Mouse (Mus musculus): Measurements from ENCODE around the gene Smc4.

The Smc4 gene

GRCm38 (mm10) chr3:69004437-69005337, at the start of gene Smc4, which contains the start of gene Ift80:
TSS of gene Smc4 (plus strand) at chr3:69004738.
TSS of gene Ift80 (minus strand) at chr3:69004570.
- DNase-seq (ENCODE audit: low read depth, low spot score) = peak; percentile 90

- DNase-seq (ENCODE audit: low read depth, low spot score) = no peak
These were observed 48.1 kb upstream of the Smc4 start for GRCm38 (mm10) chr3:68956454-68956853.

- no peak for DNase-seq (ENCODE audit: low read depth, low spot score)
These were observed 47.1 kb upstream of the Smc4 start for GRCm38 (mm10) chr3:68957413-68957812.

DNA sequence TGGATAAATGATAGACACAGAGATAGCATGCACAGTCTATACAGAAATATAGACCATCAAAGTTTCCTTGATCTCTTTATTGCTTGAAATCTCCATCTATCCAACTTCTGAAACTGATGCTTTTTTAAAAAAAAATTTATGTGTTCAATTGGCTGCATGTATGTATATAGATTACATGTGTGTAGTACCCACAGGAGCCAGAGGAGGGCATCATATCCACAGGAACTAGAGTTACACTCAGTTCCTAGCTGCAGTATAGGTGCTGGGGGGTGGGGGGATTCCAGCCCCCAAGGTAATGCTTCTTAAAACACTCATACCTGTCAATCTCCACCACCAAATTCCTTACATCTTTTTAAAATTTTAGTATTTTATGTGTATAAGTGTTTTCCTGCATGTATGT, 39.9 kb upstream of the Smc4 start:
- DNase-seq (ENCODE audit: low read depth, low spot score) = no peak

- DNase-seq (ENCODE audit: low read depth, low spot score) = no peak
These were observed 37.8 kb upstream of the Smc4 start for GRCm38 (mm10) chr3:68966527-68967285.

GRCm38 (mm10) chr3:68967404-68967803, 37.1 kb upstream of the Smc4 start:
- no peak for DNase-seq (ENCODE audit: low read depth, low spot score)

GRCm38 (mm10) chr3:68969091-68969590, 35.4 kb upstream of the Smc4 start:
- DNase-seq (ENCODE audit: low read depth, low spot score) = no peak

DNA sequence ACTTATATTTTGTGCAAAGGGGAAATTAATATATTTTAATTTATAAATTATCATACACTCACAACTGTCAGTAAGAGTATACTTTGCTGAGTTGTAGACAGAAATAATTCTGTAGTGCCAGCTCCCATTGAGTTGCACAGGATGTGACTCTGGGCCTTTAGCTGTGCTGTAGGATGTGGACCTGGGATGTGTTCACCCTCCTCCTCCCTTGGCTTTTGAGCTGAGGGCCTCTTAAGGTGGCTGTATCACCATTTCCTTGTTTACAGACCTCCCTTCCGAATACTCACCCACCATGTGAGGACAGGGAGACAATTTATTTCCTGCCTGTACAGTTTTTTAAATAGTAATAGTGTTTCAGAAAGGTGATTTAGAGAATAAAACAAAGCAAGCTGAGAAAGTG, 31.0 kb upstream of the Smc4 start:
- no peak for DNase-seq (ENCODE audit: low read depth, low spot score)

DNA sequence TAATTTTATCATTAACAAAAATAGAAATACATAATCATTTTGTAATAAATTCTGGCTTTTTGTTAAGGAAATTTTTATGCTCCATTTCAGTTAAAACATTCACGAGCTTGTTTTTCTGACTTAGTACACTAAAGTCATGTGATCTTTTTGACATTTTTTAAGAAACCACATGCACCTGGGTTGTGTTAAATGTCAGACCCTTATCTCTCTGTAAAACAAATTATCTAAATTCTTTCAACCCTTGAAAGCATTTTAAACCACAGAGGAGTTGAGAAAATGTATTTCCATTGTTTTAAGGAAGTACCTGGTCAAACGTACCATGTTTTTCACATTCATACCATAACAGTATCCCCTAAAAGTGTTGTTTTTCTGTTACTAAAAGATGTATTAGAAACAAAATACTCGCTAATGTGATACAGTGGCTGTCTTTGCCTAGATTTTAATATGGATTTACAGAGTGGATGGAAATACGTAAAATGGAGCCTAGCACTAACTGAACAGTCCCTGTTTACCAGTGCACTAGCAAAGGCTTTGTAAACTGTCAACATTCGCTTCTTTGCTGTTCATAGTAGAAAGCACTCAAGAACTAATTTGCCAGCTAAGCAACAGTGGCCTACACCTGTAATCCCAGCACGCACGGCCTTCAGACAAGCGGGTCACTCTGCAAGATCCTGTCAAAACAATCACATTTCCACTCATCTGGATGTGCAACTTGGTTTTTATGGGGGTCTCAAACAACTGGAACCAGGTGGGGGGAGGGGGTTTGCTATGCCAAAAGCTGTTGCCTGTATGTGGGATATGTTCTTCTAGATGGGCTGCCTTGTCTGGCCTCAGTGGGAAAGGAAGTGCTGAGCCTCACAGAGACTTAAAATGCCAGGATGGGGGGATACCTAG, 29.7 kb upstream of the Smc4 start:
- DNase-seq (ENCODE audit: low read depth, low spot score) = no peak

- DNase-seq (ENCODE audit: low read depth, low spot score) = no peak
These were observed 28.7 kb upstream of the Smc4 start for GRCm38 (mm10) chr3:68975533-68976490.

DNA sequence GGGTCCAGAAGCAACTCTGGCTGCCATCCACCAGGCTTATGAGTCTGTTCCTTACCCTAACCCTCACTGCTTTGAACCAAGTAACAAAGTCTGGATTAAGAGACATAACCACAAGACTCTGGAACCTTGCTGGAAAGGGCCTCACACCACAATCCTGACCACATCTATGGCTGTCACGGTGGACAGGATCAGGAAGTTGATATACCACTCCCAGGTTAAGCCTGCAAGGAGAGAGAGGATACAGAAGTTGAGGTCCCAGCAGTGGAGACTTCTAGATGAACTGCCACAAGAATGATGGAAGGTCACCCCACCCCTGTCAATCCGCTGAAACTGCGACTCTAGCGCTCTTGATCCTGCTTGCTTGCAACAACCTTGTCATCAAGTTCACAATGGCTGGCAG, 26.8 kb upstream of the Smc4 start:
- no peak for DNase-seq (ENCODE audit: low read depth, low spot score)

GRCm38 (mm10) chr3:68979187-68979586, 25.4 kb upstream of the Smc4 start:
- no peak for DNase-seq (ENCODE audit: low read depth, low spot score)

DNA sequence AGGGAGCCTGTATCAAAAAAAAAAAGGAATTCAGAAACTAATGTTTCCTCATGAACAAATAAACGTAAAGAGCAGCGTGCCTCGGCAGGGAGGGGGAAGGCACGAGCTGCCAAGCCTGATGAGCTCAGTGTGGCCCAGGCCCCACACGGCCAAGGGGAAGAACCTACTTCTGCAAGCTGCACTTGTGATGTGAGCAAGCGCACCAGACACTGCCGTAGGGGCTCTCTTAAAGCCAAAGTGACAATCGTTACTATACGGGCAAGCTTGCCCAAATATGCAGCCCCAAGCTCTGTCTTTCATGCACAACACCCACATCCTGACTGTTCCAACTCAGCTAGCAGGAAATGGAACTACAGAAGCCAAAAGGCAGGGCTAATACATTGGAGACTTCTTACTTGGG, 23.6 kb upstream of the Smc4 start:
- no peak for DNase-seq (ENCODE audit: low read depth, low spot score)

GRCm38 (mm10) chr3:68986550-68986949, 18.0 kb upstream of the Smc4 start:
- no peak for DNase-seq (ENCODE audit: low read depth, low spot score)

- no peak for DNase-seq (ENCODE audit: low read depth, low spot score)
These were observed 1.8 kb upstream of the Smc4 start for GRCm38 (mm10) chr3:69002781-69003180.

GRCm38 (mm10) chr3:69004055-69004436, 492 bp upstream of the Smc4 start:
- no peak for DNase-seq (ENCODE audit: low read depth, low spot score)

DNA sequence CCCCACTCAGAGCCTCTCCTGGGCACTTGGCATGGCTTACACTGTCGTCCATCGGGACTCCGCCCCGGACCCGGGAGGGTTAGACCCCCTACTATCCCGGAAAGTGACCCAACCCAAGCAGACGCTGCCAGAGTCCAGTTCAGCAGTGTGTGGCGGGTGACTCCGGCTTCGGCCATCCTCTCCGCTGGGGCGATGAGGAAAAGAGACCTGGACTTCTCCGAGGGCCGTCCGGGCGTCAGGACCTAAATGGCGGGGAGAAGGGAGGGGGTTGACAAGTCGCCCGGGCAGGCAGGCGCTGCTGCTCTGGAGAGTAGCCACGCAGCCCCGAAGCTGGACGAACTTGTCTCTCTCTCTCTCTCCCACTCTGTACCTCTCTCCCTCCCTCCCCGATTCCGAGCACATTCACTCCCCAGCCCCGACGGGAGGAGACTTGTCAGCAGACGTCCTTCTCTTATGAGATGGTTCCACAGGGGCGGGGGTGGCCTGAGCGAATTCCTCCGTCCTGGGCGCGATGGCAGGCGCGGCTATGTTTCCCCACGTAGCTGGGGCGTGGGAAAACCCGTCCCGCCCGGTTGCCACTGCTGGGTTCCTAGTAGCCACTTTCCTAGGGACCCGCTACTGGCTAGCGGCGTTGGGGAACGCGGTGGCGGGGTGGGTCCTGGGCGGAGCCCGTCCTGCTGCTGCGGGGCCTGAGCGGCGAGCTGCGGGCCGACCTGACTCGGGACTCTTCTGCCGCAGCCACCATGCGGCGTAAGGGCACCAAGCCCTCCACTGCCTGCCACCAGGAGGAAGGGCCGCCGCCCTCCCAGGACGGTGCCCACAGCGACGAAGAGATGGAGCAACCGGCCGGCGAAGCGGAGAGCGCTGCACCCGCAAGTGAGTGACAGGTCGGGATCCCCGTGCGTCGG, 1.1 kb downstream of the Smc4 start:
- DNase-seq (ENCODE audit: low read depth, low spot score) = no peak

- DNase-seq (ENCODE audit: low read depth, low spot score) = no peak
These were observed 1.8 kb downstream of the Smc4 start for GRCm38 (mm10) chr3:69006246-69006760.

DNA sequence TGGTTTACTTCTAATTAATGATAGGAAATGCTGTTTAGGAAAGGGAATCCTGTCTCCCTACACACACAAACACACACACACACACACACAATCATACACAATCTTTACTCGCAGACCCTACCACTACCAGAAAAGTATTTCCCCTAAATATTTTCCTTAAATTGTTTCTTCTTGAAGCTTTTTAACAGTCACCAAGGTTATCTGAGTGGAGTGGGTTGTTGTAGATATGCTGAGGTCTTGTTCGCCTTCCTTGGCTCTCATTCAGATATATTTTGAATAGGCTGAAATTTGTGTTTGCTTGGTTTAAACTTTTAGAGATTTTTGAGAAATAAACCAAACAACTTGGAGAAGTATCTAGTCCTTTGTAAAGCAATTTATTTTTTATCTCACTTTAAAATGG, 4.3 kb downstream of the Smc4 start:
- DNase-seq (ENCODE audit: low read depth, low spot score) = no peak
